Mouse (Mus musculus) intestine, embryonic 14.5 days (tissue): ENCODE measurements at regions not wholly inside any gene's neighbourhood (a gene's known extent, or its start where the extent isn't known, plus 50 kb on each side); places are given as distances from the start of the nearest gene placed in this dataset.

ENCODE experiments used
- ATAC-seq: fragments of 200-750 bp; cut with Nextera tagmentation; replicated peaks from 2 replicates; pipeline ENCODE4 v1.8.0; 2017; ENCODE audit warnings: low read depth, moderate number of reproducible peaks, moderate TSS enrichment, moderate library complexity; ENCODE audit not compliant: low FRiP score, low TSS enrichment
- DNase-seq: peaks from one replicate; pipeline ENCODE4 v3.0.0-alpha.2; 2018; ENCODE audit warnings: low spot score
- H3K27ac ChIP-seq: fragments of 300-500 bp; sonication (generic); 2 replicates; pipeline ENCODE4 v1.5.1; 2014; ENCODE audit warnings: low read depth, mild to moderate bottlenecking, control low read depth
- H3K27me3 ChIP-seq: fragments of 300-500 bp; sonication (generic); replicated peaks from 2 replicates; pipeline ENCODE4 v1.6.1; 2014; ENCODE audit warnings: low read length, control low read depth; ENCODE audit not compliant: control insufficient read depth, insufficient read depth
- H3K36me3 ChIP-seq: fragments of 300-500 bp; sonication (generic); 2 replicates; pipeline ENCODE4 v1.6.1; 2014; ENCODE audit warnings: low read length, control low read depth; ENCODE audit not compliant: control insufficient read depth, insufficient read depth
- H3K4me1 ChIP-seq: fragments of 300-500 bp; sonication (generic); replicated peaks from 2 replicates; pipeline ENCODE4 v1.6.1; 2014; ENCODE audit warnings: low read length, control low read depth, mixed read lengths; ENCODE audit not compliant: control insufficient read depth, insufficient read depth
- H3K4me2 ChIP-seq: fragments of 300-500 bp; sonication (generic); 2 replicates; pipeline ENCODE4 v1.6.1; 2014; ENCODE audit warnings: low read length
- H3K4me3 ChIP-seq: fragments of 300-500 bp; sonication (generic); 2 replicates; pipeline ENCODE4 v1.5.1; 2014; ENCODE audit warnings: low read depth, low read length, control low read depth, mixed read lengths
- H3K9ac ChIP-seq: fragments of 300-500 bp; sonication (generic); 2 replicates; pipeline ENCODE4 v1.6.1; 2014; ENCODE audit warnings: mild to moderate bottlenecking, low read length
- H3K9me3 ChIP-seq: fragments of 300-500 bp; sonication (generic); 2 replicates; pipeline ENCODE4 v1.6.1; 2016; ENCODE audit warnings: low read length, control low read depth; ENCODE audit not compliant: control insufficient read depth
- WGBS: fragments of 180-500 bp; shearing (Covaris S2); extraction: QIAGEN DNeasy Blood & Tissue Kit; methylation state at CpG from one replicate; pipeline ENCODE4 v1.1.7; 2014; 5-methylcytosine and 5-hydroxymethylcytosine counted together

DNA sequence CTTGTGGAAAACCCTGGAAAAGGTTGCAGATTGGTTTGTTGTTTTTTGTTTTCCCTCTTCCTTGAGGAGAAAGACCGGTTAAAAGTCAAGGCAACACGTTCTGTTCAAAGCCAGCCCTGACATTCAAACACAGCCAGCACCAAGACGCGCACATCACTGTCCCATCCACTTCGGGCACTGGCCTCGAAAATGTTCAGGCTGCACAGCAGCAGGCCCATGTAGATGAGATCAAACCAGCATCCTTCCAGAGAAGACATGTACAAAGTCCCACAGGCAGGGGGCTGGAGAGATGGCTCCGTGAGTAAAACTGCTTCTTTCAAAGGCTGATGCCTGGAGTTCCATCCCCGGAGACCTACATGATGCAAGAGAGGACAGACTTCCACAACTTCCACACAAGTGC is 68.4 kb upstream of the Ak4 start:
- H3K27me3 ChIP-seq: no peaks in the 10 kb centered on the region
- DNase-seq: no peak
- H3K27ac ChIP-seq: no peak overlapping the region
- no peak overlapping the region for H3K9ac ChIP-seq
- no peak overlapping the region for H3K4me2 ChIP-seq
- H3K4me3 ChIP-seq: no peak overlapping the region
- no peak for ATAC-seq
- peaks cover 7% of the 10 kb centered on the region; the same call in 1 of the 2 replicates for H3K36me3 ChIP-seq
- WGBS: 91% methylated on average over 8 of the region's 8 CpGs
- no peaks in the 10 kb centered on the region for H3K9me3 ChIP-seq
- peaks cover 17% of the 10 kb centered on the region for H3K4me1 ChIP-seq

DNA sequence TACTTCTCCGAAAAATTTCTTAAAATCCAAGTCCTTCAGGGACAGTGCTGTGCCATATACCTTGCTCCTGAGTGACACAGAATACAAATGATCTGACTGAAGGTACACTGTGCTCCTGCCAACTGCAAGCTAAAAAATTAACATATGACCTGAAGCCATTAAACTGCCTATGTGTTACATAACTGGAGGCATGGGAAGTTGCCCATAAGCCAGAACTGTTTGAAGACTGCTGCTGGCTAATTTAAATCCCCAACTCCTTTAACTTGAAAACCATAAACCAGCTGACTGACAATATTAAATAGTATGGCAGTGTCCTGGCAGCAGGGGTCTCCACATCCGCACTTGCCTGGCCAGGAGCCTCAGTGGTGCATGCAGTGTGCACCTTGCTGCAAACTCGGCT is 68.9 kb upstream of the Ak4 start:
- H3K4me1 ChIP-seq: peaks cover 14% of the 10 kb centered on the region
- no peak overlapping the region for H3K27ac ChIP-seq
- H3K4me3 ChIP-seq: no peak overlapping the region
- WGBS: 87% methylated on average over 3 of the region's 3 CpGs
- H3K4me2 ChIP-seq: no peak overlapping the region
- ATAC-seq (no peak), DNase-seq (no peak)
- no peaks in the 10 kb centered on the region for H3K9me3 ChIP-seq
- H3K36me3 ChIP-seq: peaks cover 7% of the 10 kb centered on the region; the same call in 1 of the 2 replicates
- H3K27me3 ChIP-seq: no peaks in the 10 kb centered on the region
- no peak overlapping the region for H3K9ac ChIP-seq

DNA sequence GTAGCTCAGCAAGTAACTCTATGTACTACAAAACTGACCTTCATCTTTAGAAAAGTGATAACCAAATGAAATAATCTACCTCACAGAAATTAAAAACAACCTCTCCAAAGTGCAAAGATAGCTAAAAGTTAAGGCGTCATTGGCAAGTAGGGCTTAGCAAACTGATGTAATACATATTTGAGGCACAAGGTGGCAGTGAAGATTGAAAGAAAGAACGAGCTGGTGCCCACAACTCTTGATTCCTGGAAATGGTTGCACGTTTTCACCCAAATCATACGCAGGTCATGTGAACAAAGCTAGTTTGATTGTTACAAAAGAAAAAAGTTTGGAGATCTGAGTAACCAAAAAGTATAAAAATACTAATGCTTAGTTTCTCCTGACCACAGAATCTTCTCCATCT is 69.7 kb upstream of the Ak4 start:
- 23% methylated on average over 4 of the region's 4 CpGs for WGBS
- Histone ChIP-seq H3K27ac (no peak overlapping the region), H3K36me3 (peaks cover 7% of the 10 kb centered on the region; the same call in 1 of the 2 replicates), H3K4me1 (peaks cover 6% of the 10 kb centered on the region), H3K4me3 (no peak overlapping the region), H3K9me3 (no peaks in the 10 kb centered on the region), H3K4me2 (no peak overlapping the region), H3K27me3 (no peaks in the 10 kb centered on the region), H3K9ac (no peak overlapping the region)
- DNase-seq (no peak), ATAC-seq (no peak)

DNA sequence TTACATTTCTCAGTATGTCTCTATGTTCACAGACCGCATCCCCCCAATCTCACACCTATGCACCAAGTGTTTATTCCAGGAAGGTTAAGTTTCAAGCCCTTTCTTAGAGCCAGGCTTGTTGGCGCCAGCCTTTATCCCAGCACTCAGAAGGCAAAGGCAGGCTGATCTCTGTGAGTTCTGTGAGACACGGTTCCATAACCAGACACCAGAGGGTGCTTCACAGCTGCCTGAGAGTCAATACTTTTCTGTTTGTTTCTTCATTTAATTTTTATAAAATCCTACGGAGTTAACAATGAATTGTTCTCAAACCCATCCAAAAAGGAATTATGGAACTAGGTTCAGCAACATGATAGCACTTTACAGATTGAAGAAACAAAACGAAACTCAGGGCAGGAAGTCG is 71.8 kb upstream of the Ak4 start:
- H3K4me3 ChIP-seq: no peak overlapping the region
- WGBS: 81% methylated on average over 6 of the region's 6 CpGs

DNA sequence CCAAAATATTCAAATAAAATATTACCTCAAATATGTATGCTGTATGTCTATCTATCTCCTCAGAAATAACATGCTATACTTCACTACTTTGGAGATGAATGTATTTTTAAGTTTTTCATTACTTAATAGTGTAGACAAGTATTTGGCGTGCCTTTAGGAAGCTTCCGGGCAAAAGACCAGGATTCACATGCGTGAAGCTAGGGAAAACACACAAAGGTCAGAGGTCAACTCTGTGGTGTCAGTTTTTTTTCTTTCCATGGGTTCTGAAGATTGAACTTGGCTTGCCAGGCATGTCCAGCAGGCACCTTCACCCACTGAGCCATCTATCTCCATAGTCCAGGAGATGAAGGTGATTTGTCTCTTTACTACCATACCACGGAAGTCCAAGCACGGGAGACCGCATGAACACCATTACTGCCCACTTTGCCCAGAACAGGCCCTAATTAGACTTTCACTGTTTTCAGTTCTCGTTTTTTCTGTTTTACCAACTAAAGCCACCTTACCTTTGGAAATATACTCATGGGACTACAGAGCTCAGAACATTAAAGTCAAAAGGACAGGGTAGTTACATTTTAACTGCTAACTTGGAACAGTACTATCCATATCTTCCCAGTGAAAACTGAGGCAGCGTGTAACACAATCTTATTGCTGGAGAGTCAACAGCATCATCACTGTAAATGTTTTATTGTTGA is 76.9 kb upstream of the Ak4 start:
- DNase-seq: no peak
- Histone ChIP-seq H3K4me1 (no peaks in the 10 kb centered on the region), H3K27ac (no peak overlapping the region), H3K9me3 (no peaks in the 10 kb centered on the region), H3K4me2 (no peak overlapping the region), H3K27me3 (no peaks in the 10 kb centered on the region), H3K9ac (no peak overlapping the region), H3K36me3 (peaks cover 7% of the 10 kb centered on the region; the same call in 1 of the 2 replicates), H3K4me3 (no peak overlapping the region)
- 90% methylated on average over 8 of the region's 8 CpGs for WGBS
- no peak for ATAC-seq

More for the DNA sequence above, 71.8 kb upstream of the Ak4 start:
- H3K4me2 ChIP-seq: no peak overlapping the region
- no peaks in the 10 kb centered on the region for H3K27me3 ChIP-seq
- no peaks in the 10 kb centered on the region for H3K4me1 ChIP-seq
- no peak for ATAC-seq
- DNase-seq: no peak
- no peaks in the 10 kb centered on the region for H3K9me3 ChIP-seq
- no peak overlapping the region for H3K9ac ChIP-seq
- no peak overlapping the region for H3K27ac ChIP-seq
- peaks cover 7% of the 10 kb centered on the region; the same call in 1 of the 2 replicates for H3K36me3 ChIP-seq

DNA sequence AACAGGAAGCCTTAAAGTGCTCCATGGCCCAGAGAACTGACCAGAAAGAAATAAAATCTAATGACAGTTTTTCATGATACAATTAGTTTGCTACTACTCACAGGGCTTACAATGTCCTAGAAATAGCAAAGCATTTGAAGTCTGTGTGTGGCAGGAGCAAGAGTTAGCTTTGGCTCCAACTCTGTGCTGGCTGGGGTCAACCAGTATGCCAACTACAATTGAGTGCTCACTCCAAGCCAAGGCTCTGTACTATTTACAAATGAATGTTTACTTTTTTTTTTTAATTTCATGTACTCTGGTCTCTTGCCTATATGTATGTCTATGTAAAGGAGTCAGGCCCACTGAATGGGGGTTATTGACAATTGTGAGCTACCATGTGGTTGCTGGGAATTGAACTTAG is 75.7 kb upstream of the Jak1 start:
- no peak overlapping the region for H3K9ac ChIP-seq
- no peaks in the 10 kb centered on the region for H3K9me3 ChIP-seq

DNA sequence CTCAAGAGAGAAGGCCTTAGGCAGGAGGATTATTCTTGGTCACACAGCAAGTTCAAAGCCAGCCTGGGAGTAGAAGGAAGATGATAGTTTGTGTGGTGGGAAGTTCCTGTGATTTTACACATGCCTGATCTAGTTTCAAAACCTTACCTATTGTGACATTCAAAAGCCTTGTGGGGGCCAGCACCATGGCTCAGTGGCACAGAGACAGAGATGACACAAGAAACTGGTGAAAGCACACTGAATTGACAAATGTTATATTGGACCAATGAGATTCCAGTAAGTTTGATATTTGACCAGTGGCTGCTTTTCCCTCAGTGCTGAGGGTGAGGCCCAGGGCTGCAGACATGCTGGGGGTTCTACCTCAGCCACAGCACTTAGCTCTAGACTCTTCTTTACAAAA is 73.1 kb upstream of the Jak1 start:
- ATAC-seq (no peak), DNase-seq (no peak)
- no peak overlapping the region for H3K4me2 ChIP-seq
- no peak overlapping the region for H3K4me3 ChIP-seq
- no peak overlapping the region for H3K9ac ChIP-seq
- no peak overlapping the region for H3K27ac ChIP-seq
- H3K9me3 ChIP-seq: no peaks in the 10 kb centered on the region
- H3K27me3 ChIP-seq: no peaks in the 10 kb centered on the region
- H3K4me1 ChIP-seq: no peaks in the 10 kb centered on the region
- no peaks in the 10 kb centered on the region for H3K36me3 ChIP-seq

More for the DNA sequence above, 75.7 kb upstream of the Jak1 start:
- Histone ChIP-seq H3K27ac (no peak overlapping the region), H3K4me2 (no peak overlapping the region), H3K36me3 (no peaks in the 10 kb centered on the region), H3K4me3 (no peak overlapping the region), H3K4me1 (no peaks in the 10 kb centered on the region), H3K27me3 (no peaks in the 10 kb centered on the region)
- DNase-seq (no peak), ATAC-seq (no peak)

DNA sequence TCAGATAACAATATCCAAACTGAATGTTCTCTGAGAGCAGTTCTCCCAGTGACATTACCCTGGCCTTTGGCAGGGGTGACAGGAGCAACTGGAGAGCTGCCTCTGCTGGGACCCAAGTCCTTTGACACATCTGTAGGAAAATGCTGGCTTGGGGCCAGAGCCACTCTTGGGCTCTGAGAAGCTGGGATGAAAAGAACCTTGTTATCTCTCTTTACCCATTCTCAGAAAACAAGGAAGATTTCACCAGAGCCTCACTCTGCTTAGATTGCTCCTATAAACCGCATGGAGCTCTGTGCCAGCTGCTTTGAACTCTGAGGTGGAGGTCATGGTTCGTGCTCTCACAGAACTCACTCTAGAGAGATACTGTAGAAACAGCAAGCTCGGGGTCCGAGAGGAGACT is 71.7 kb upstream of the Jak1 start:
- 43% methylated on average over 4 of the region's 4 CpGs for WGBS
- no peak overlapping the region for H3K27ac ChIP-seq
- no peaks in the 10 kb centered on the region for H3K27me3 ChIP-seq
- no peak overlapping the region for H3K4me2 ChIP-seq
- H3K9me3 ChIP-seq: no peaks in the 10 kb centered on the region
- no peaks in the 10 kb centered on the region for H3K4me1 ChIP-seq
- H3K4me3 ChIP-seq: no peak overlapping the region
- ATAC-seq (no peak), DNase-seq (no peak)
- no peaks in the 10 kb centered on the region for H3K36me3 ChIP-seq
- no peak overlapping the region for H3K9ac ChIP-seq

DNA sequence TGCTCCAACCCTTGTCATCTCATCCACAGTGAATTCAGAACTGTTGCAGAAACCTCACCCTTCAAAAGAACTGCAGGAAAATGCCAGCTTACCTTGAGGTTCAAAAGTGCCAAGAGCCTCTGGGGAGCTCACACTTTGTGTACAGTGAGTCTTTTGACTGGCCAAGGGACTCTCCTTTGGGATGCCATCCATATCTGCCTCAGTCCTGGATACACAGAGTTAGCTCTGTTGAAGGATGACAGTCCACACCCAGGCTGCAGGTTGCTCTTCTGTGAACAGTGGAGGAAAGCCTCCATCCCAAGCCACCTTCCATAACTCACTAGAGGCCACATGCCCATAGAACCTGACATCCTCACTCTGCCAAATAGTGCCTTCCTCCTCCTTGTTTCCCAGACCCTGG is 71.3 kb upstream of the Jak1 start:
- DNase-seq: no peak
- H3K4me1 ChIP-seq: no peaks in the 10 kb centered on the region

More for the DNA sequence above, 71.3 kb upstream of the Jak1 start:
- Histone ChIP-seq H3K9me3 (no peaks in the 10 kb centered on the region), H3K4me2 (no peak overlapping the region), H3K4me3 (no peak overlapping the region), H3K27ac (no peak overlapping the region), H3K36me3 (no peaks in the 10 kb centered on the region), H3K9ac (no peak overlapping the region), H3K27me3 (no peaks in the 10 kb centered on the region)
- no peak for ATAC-seq
